Mouse (Mus musculus) limb, embryonic 14.5 days (tissue): ENCODE measurements at regions not wholly inside any gene's neighbourhood (a gene's known extent, or its start where the extent isn't known, plus 50 kb on each side); places are given as distances from the start of the nearest gene placed in this dataset.

Experiments
- ATAC-seq: fragments of 200-750 bp; cut with Nextera tagmentation; 2 replicates; pipeline ENCODE4 v1.8.0; 2017; ENCODE audit warnings: low read depth, moderate number of reproducible peaks, moderate TSS enrichment; ENCODE audit not compliant: low FRiP score
- DNase-seq: peaks from one replicate; pipeline ENCODE4 v3.0.0-alpha.2; 2015; ENCODE audit warnings: low spot score
- H3K27ac ChIP-seq: fragments of 300-500 bp; sonication (generic); replicated peaks from 2 replicates; pipeline ENCODE4 v1.5.1; 2014; ENCODE audit warnings: low read depth, mild to moderate bottlenecking, low read length, moderate library complexity, mixed read lengths
- H3K27me3 ChIP-seq: fragments of 300-500 bp; sonication (generic); 2 replicates; pipeline ENCODE4 v1.6.1; 2014; ENCODE audit warnings: low read length, mixed read lengths; ENCODE audit not compliant: control insufficient read depth, insufficient read depth
- H3K36me3 ChIP-seq: fragments of 300-500 bp; sonication (generic); 2 replicates; pipeline ENCODE4 v1.6.1; 2014; ENCODE audit warnings: mild to moderate bottlenecking, low read length, moderate library complexity, mixed read lengths; ENCODE audit not compliant: control insufficient read depth, insufficient read depth
- H3K4me1 ChIP-seq: fragments of 300-500 bp; sonication (generic); 2 replicates; pipeline ENCODE4 v1.6.1; 2014; ENCODE audit warnings: antibody characterized with exemption, low read length, mixed read lengths; ENCODE audit not compliant: control insufficient read depth, insufficient read depth
- H3K4me2 ChIP-seq: fragments of 300-500 bp; sonication (generic); replicated peaks from 2 replicates; pipeline ENCODE4 v1.6.1; 2014; ENCODE audit warnings: low read depth, mild to moderate bottlenecking, low read length, moderate library complexity; ENCODE audit not compliant: severe bottlenecking
- H3K4me3 ChIP-seq: fragments of 300-500 bp; sonication (generic); replicated peaks from 2 replicates; pipeline ENCODE4 v1.5.1; 2014; ENCODE audit warnings: low read length
- H3K9ac ChIP-seq: fragments of 300-500 bp; sonication (generic); 2 replicates; pipeline ENCODE4 v1.6.1; 2014; ENCODE audit warnings: mild to moderate bottlenecking, low read depth, low read length, moderate library complexity; ENCODE audit not compliant: severe bottlenecking
- H3K9me3 ChIP-seq: fragments of 300-500 bp; sonication (generic); 2 replicates; pipeline ENCODE4 v1.6.1; 2016; ENCODE audit warnings: low read length; ENCODE audit not compliant: control insufficient read depth
- POLR2A ChIP-seq: fragments of 200-500 bp; IDR thresholded peaks from 2 replicates; pipeline ENCODE4 v1.8.0; 2012; ENCODE audit warnings: inconsistent platforms, mild to moderate bottlenecking, moderate library complexity, borderline replicate concordance; ENCODE audit not compliant: insufficient read depth, insufficient read length; ENCODE audit errors: extremely low read depth
- WGBS: fragments of 180-500 bp; shearing (Covaris S2); extraction: QIAGEN DNeasy Blood & Tissue Kit; methylation state at CpG from one replicate; pipeline ENCODE4 v1.1.7; 2014; 5-methylcytosine and 5-hydroxymethylcytosine counted together

- Histone ChIP-seq H3K9me3 (no peaks in the 10 kb centered on the region), H3K4me1 (peaks cover 4% of the 10 kb centered on the region; the same call in 1 of the 2 replicates), H3K9ac (no peak overlapping the region), H3K27ac (no peak overlapping the region), H3K27me3 (no peaks in the 10 kb centered on the region), H3K4me3 (no peak overlapping the region), H3K4me2 (no peak overlapping the region), H3K36me3 (no peaks in the 10 kb centered on the region)
- no peak for TF ChIP-seq POLR2A
- WGBS = 96% methylated on average over 2 of the region's 2 CpGs
- no peak for ATAC-seq
- DNase-seq = no peak
Observed at GRCm38 (mm10) chr3:41375230-41375930, 180.2 kb upstream of the Jade1 start.

- no peak overlapping the region for H3K4me2 ChIP-seq
- DNase-seq (no peak), ATAC-seq (no peak)
- no peak overlapping the region for H3K27ac ChIP-seq
- H3K27me3 ChIP-seq = no peaks in the 10 kb centered on the region
- H3K9me3 ChIP-seq = no peaks in the 10 kb centered on the region
- 53% methylated on average over 5 of the region's 5 CpGs for WGBS
- TF ChIP-seq POLR2A = no peak
- peaks cover 4% of the 10 kb centered on the region; the same call in 1 of the 2 replicates for H3K4me1 ChIP-seq
- no peak overlapping the region for H3K9ac ChIP-seq
- no peak overlapping the region for H3K4me3 ChIP-seq
- no peaks in the 10 kb centered on the region for H3K36me3 ChIP-seq
Observed at GRCm38 (mm10) chr3:41373198-41373597, 182.3 kb upstream of the Jade1 start.

- no peak for DNase-seq
- Histone ChIP-seq H3K36me3 (no peaks in the 10 kb centered on the region), H3K27ac (no peak overlapping the region), H3K4me3 (no peak overlapping the region), H3K27me3 (no peaks in the 10 kb centered on the region), H3K4me2 (no peak overlapping the region), H3K4me1 (0 out of 2 replicates have a peak, but pooled peaks cover 2% of the 10 kb centered on the region), H3K9ac (no peak overlapping the region), H3K9me3 (no peaks in the 10 kb centered on the region)
- ATAC-seq = no peak
- WGBS = 81% methylated on average over 7 of the region's 7 CpGs
- TF ChIP-seq POLR2A = no peak
Observed at GRCm38 (mm10) chr3:41368351-41369101, 187.0 kb upstream of the Jade1 start.

DNA sequence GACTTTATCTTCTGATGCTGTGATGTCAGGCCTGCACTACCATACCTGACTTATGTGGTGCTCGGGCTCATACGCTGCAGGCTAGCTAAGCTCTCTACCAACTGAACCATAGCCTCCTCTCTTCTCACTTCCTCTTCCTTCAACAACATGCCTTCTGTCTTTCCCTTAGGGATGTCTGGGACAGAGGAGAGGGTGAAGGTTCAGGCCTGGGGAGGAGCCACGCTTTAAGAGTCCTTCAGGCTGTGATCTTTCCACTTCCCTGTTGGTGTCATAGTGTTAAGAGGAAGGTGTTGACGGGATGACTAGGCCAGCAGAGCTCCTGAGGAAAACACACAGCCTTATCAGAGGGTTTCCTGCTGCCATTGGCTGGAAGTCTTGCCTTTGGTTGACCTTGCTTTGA lies 188.8 kb upstream of the Jade1 start:
- Histone ChIP-seq H3K27me3 (no peaks in the 10 kb centered on the region), H3K36me3 (no peaks in the 10 kb centered on the region), H3K9ac (no peak overlapping the region), H3K27ac (no peak overlapping the region), H3K4me1 (0 out of 2 replicates have a peak, but pooled peaks cover 2% of the 10 kb centered on the region), H3K4me3 (no peak overlapping the region), H3K9me3 (no peaks in the 10 kb centered on the region), H3K4me2 (no peak overlapping the region)
- DNase-seq (no peak), ATAC-seq (no peak)
- TF ChIP-seq POLR2A = no peak
- 75% methylated on average over 4 of the region's 4 CpGs for WGBS

DNA sequence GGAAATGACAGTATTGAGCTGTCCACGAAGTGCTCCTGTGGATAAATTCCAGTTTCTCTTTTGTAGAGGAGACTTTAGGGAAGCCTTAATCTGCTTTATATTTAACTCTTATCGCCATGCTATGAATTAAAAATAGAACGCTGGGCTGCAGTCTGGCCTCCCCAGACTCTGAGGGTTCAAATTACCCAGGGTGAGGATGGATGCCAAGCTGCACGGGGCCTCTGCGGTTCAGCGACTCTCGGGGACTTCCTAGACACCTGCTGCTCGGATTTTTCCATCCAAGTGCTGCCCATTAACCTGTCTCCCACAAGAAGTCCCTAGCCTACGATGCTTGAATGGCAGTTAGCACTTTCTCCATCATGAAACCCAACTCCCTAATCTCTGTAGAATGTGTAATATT lies 189.3 kb upstream of the Jade1 start:
- no peak overlapping the region for H3K9ac ChIP-seq
- peak; percentile 50; the same call in 1 of the 2 replicates for ATAC-seq

More for the DNA sequence above, 189.3 kb upstream of the Jade1 start:
- H3K36me3 ChIP-seq = no peaks in the 10 kb centered on the region
- 0 out of 2 replicates have a peak, but pooled peaks cover 2% of the 10 kb centered on the region for H3K4me1 ChIP-seq
- H3K9me3 ChIP-seq = no peaks in the 10 kb centered on the region
- H3K4me3 ChIP-seq = no peak overlapping the region
- TF ChIP-seq POLR2A = no peak
- WGBS = 34% methylated on average over 9 of the region's 9 CpGs
- no peak overlapping the region for H3K4me2 ChIP-seq
- DNase-seq = peak; percentile 13
- no peaks in the 10 kb centered on the region for H3K27me3 ChIP-seq
- no peak overlapping the region for H3K27ac ChIP-seq
